Mouse (Mus musculus) limb, embryonic 10.5 days (tissue): ENCODE measurements around the gene Rdh16. TPM values are rescaled to one million over a fixed set of nuclear protein-coding genes. Genes with fewer than 3 reads are reported as not detected.
"Not testable (repeated sequence)": the region's sequence is repeated elsewhere in the genome, so short reads cannot be mapped to it uniquely, and the experiment has no call there.

Experiments used
- DNase-seq: peaks from one replicate; pipeline ENCODE4 v3.0.0-alpha.2; 2017; ENCODE audit warnings: low spot score
- H3K27ac ChIP-seq: fragments of 300-500 bp; sonication (generic); 2 replicates; pipeline ENCODE4 v1.5.1; 2016; ENCODE audit warnings: mild to moderate bottlenecking
- H3K27me3 ChIP-seq: fragments of 300-500 bp; sonication (generic); 2 replicates; pipeline ENCODE4 v1.6.1; 2016; ENCODE audit warnings: low read depth, mild to moderate bottlenecking; ENCODE audit not compliant: poor library complexity, severe bottlenecking
- H3K36me3 ChIP-seq: fragments of 300-500 bp; sonication (generic); 2 replicates; pipeline ENCODE4 v1.6.1; 2016; ENCODE audit warnings: mild to moderate bottlenecking, moderate library complexity
- H3K4me1 ChIP-seq: fragments of 300-500 bp; sonication (generic); 2 replicates; pipeline ENCODE4 v1.6.1; 2016
- H3K4me3 ChIP-seq: fragments of 300-500 bp; sonication (generic); 2 replicates; pipeline ENCODE4 v1.5.1; 2016; ENCODE audit warnings: mild to moderate bottlenecking, moderate library complexity
- H3K9me3 ChIP-seq: fragments of 300-500 bp; sonication (generic); replicated peaks from 2 replicates; pipeline ENCODE4 v1.6.1; 2016; ENCODE audit warnings: mild to moderate bottlenecking
- WGBS: fragments of 180-500 bp; shearing (Covaris S2); methylation state at CpG from one replicate; pipeline ENCODE4 v1.1.7; 2016; 5-methylcytosine and 5-hydroxymethylcytosine counted together
- polyA plus RNA-seq: library from polyadenylated mRNA; unstranded; fragments of >200 nt; fragmentation: Nextera tagmentation; extraction: Ambion mirVana; gene quantifications from 2 replicates; pipeline ENCODE4 v1.2.1, GENCODE M21; 2016

The Rdh16 gene
- polyA plus RNA-seq, 1 experiment from 2014 or later, result not detected

DNA sequence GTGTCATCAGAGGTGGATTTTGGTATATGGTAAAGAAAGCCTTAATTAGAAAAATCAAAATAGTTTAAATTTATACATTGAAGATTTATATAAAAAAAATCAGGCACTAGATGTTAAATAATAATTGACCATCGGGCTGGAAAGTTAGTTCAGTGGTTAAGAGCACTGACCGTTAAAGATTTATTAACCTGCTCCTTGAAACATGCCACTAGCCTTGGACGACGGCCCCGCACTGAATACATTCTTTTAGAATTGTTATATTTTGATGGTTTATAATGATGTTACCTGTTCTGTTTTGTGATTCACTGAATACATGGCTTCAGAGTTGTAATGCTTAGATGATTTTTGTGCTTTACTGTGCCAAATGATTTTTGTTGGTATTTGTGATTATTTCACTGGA is 45.0 kb downstream of the Rdh16 start:
- not testable (repeated sequence) for H3K36me3 ChIP-seq, H3K27ac ChIP-seq, H3K9me3 ChIP-seq, H3K4me3 ChIP-seq, H3K27me3 ChIP-seq, DNase-seq, H3K4me1 ChIP-seq
- 95% methylated on average over 5 of the region's 5 CpGs for WGBS

DNA sequence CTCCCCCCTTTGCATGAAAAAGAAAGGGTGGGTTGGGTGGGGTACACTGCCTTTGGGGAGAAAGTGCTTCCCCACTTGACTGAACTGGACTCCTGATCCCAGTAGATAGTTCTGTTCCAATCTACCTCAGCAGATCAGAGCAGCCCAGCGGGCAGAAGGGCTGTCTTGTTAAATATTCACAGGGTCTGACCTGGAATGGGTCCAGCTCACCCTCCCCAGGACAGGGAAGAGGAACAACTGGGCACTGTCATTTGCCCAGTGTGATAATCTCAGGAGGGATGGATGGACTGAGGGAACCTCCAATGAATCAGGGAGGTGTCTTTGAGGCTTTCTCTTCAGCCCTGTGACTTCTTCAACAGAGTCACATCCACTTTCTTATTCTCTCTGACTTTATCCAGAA is 47.1 kb downstream of the Rdh16 start:
- Histone ChIP-seq H3K9me3 (no peaks in the 10 kb centered on the region), H3K4me1 (no peaks in the 10 kb centered on the region), H3K4me3 (no peak overlapping the region), H3K27ac (no peak overlapping the region), H3K27me3 (no peaks in the 10 kb centered on the region), H3K36me3 (no peaks in the 10 kb centered on the region)
- WGBS, result 97% methylated on average over 1 of the region's 1 CpGs
- DNase-seq, result no peak

DNA sequence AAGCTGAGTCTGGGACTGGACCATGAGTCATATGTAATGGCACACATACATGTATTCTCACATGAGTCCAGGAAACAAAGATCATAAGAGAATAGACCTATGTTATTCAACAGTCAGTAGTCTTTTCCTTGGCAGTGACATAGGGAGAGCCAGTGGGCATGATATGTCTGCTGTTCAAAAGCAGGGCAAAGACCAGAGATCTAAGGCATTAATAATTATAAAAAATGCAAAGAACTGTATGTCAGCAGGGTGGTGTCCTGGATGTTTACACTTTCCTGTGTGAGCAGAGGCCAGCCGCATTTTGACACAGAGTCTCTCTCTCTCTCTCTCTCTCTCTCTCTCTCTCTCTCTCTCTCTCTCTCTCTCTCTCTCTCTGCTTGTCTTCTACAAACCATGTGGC is 48.7 kb downstream of the Rdh16 start, which contains the start of gene Rdh19:
Rdh19 (plus strand) TSS at position 301 of the 400 bp plus-strand sequence.
- Histone ChIP-seq H3K27ac (no peak within 1 kb of the TSS), H3K4me3 (no peak within 1 kb of the TSS), H3K9me3 (no peaks in the 10 kb centered on the region), H3K27me3 (no peaks in the 10 kb centered on the region), H3K36me3 (no peaks in the 10 kb centered on the region), H3K4me1 (no peaks in the 10 kb centered on the region)
- 77% methylated on average over 1 of the region's 1 CpGs for WGBS
- no peak for DNase-seq

DNA sequence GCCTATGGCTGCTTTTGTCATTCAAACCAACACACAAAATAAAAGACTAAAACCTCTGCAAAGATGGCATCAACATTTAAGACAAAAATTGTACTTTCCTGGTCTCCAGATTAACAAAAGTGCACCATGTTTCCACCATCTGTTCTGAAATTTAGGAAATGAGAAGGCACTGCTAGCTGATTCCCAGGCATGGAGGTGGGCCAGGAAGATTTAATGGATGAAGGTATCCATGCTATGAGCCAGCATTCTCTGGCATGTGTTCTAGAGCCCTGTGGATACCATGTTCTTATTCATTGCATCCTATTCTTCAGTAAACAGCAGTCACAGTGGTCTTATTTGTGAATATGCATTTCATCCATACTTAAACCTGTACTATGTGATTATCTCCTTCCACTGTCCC is 55.4 kb downstream of the Rdh16 start:
- no peaks in the 10 kb centered on the region for H3K36me3 ChIP-seq
- H3K4me1 ChIP-seq, result no peaks in the 10 kb centered on the region
- no peak for DNase-seq
- H3K27me3 ChIP-seq, result no peaks in the 10 kb centered on the region
- H3K9me3 ChIP-seq, result no peaks in the 10 kb centered on the region
- no peak overlapping the region for H3K4me3 ChIP-seq
- no peak overlapping the region for H3K27ac ChIP-seq

DNA sequence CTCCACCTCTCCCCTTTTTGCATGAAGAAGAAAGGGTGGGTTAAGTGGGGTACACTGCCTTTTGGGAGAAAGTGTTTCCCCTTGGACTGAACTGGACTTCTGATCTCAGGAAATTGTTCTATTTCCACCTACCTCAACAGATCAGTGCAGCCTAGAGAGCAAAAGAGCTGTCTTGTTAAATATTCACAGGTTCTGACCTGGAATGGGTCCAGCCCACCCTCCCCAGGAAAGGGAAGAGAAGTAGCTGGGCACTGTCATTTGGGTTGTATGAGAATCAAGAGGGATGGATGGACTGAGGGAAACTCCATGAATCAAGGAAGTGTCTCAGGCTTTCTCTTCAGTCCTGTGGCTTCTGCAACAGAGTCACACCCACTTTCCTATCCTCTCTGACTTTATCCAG is 64.0 kb downstream of the Rdh16 start:
- no peaks in the 10 kb centered on the region for H3K9me3 ChIP-seq
- no peak for DNase-seq
- H3K27ac ChIP-seq, result no peak overlapping the region
- no peaks in the 10 kb centered on the region for H3K27me3 ChIP-seq
- H3K4me3 ChIP-seq, result no peak overlapping the region
- no peaks in the 10 kb centered on the region for H3K4me1 ChIP-seq
- no peaks in the 10 kb centered on the region for H3K36me3 ChIP-seq

DNA sequence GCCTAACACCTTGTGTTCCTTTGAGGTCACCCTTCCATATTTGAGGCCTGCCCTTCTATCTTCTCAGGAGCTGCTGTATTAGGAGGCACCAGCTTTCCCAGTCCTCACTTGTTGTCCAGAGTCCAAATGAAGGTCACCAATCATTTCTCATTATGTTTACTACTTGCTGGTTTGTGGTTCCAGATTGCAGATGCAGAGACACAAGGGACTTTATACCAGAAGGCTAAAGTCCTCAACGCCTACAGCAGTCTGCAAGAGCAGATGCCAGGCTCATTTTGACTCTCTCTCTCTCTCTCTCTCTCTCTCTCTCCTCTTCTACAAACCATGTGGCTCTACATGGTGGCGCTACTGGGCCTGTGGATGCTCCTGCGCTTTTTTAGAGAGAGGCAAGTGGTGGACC is 65.3 kb downstream of the Rdh16 start, which contains the start of gene Rdh16f2:
Rdh16f2 (plus strand) TSS at position 243 of the 400 bp plus-strand sequence.
- DNase-seq, result no peak
- Histone ChIP-seq H3K27me3 (no peaks in the 10 kb centered on the region), H3K9me3 (no peaks in the 10 kb centered on the region), H3K4me1 (no peaks in the 10 kb centered on the region), H3K36me3 (no peaks in the 10 kb centered on the region), H3K27ac (no peak within 1 kb of the TSS), H3K4me3 (no peak within 1 kb of the TSS)
- 83% methylated on average over 3 of the region's 3 CpGs for WGBS

DNA sequence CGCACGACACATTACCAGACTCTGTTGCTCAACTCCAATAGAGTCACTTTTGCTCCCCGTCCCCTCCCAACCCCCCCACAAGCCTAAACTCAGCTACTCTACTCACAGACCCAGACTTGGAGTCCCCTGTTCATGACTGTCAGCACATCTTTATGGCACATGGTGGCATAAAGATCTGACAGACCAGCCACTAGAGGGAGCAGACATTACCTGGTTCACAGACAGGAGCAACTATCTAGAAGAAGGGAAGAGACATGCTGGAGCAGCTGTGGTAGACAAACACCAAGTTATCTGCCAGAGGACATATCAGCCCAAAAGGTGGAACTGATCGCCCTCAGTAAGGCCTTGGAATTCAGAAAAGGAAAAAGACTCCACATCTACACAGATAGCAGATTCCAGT is 71.5 kb downstream of the Rdh16 start:
- no peaks in the 10 kb centered on the region for H3K36me3 ChIP-seq
- H3K27ac ChIP-seq, result no peak overlapping the region
- no peak for DNase-seq
- no peak overlapping the region for H3K4me3 ChIP-seq
- H3K9me3 ChIP-seq, result no peaks in the 10 kb centered on the region
- no peaks in the 10 kb centered on the region for H3K27me3 ChIP-seq
- WGBS, result 83% methylated on average over 4 of the region's 4 CpGs
- H3K4me1 ChIP-seq, result no peaks in the 10 kb centered on the region

DNA sequence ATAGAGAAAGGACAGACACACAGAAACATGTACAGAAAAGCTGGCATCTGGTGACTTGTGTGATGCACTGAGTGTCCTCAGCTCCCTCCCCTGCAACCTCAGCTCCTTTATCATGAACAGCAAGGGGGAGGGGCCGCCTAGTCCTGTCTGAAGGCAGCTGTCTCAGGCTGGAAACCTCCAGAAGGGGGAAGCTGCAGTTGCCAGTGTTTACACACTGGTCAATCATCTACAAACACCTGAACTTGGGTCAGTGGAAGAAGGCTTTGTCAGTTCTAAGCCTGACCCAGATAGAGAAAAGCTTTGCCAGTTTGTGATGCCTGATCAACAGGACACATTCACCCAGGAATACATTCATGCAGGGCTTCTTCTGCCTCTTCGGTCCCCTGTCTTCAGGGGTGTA is 76.7 kb downstream of the Rdh16 start:
- DNase-seq, result no peak
- no peaks in the 10 kb centered on the region for H3K4me1 ChIP-seq
- no peak overlapping the region for H3K27ac ChIP-seq
- H3K27me3 ChIP-seq, result no peaks in the 10 kb centered on the region
- H3K36me3 ChIP-seq, result no peaks in the 10 kb centered on the region
- WGBS, result 44% methylated on average over 2 of the region's 2 CpGs
- H3K9me3 ChIP-seq, result no peaks in the 10 kb centered on the region
- H3K4me3 ChIP-seq, result no peak overlapping the region

DNA sequence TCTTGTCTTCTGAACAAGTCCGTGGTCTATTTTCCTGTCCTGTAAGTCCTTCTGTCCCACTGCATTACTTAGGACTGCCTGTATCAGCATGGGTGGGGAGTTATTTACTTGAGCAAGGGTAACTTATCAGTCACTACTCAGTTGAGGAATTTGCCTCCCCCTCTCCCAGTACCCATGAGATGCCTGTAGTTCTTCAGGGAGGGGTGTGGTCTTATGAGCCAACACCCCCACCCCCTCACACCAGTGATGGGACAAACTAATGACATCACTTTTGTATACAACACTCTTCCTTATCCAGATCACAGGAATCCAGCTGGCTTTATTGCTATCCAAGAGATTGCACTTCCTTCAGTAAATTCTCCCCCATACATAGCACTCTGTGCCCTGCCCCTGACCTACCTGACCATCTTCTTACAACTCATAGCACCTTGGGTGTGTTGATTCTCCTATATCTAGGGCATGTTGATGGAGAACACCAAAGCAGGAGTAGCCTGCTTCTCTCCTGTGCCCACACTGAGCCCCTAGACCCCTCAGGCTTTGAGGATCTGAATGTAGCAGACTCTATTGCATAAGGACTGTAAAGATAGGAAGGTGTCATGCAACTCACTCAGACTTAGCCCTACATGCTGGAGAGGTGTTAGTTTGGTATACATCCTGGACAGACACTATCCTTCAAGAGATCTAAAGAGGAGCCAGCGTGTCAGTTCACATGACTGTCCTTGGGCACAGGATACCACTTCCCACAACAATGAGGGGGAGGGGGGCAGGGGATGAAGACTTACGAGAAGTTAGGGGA is 77.5 kb downstream of the Rdh16 start:
- Histone ChIP-seq H3K36me3 (no peaks in the 10 kb centered on the region), H3K4me3 (no peak overlapping the region), H3K4me1 (no peaks in the 10 kb centered on the region), H3K9me3 (no peaks in the 10 kb centered on the region), H3K27ac (no peak overlapping the region), H3K27me3 (no peaks in the 10 kb centered on the region)
- 64% methylated on average over 3 of the region's 3 CpGs for WGBS
- no peak for DNase-seq

DNA sequence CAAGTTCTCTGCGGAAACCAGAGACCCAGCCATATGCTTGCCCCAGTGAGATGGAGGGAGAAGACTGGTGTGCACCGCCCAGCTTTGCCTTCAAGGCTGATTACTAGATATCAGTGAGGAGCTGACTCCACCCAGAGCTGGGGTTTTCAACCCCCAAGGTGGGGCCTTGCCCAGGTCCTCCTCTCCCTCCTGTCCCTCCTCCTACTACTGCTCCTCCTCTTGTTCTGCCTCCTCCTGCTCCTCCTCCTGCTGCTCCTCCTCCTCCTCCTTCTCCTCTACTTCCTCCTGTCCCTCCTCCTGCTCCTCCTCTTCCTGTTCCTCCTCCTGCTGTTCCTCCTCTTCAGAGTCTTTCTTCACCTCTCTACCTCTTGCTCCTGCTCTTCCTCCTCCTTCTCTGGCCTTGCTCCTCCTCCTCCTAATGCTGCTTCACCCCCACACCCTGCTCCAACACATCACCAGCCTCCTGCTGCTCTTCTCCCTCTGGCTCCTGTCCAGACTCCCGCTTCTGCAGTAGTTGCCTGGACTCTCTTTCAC is 78.3 kb downstream of the Rdh16 start:
- no peaks in the 10 kb centered on the region for H3K9me3 ChIP-seq
- H3K36me3 ChIP-seq, result no peaks in the 10 kb centered on the region
- no peaks in the 10 kb centered on the region for H3K27me3 ChIP-seq
- no peaks in the 10 kb centered on the region for H3K4me1 ChIP-seq
- no peak overlapping the region for H3K4me3 ChIP-seq
- 76% methylated on average over 3 of the region's 3 CpGs for WGBS
- no peak for DNase-seq
- H3K27ac ChIP-seq, result no peak overlapping the region; the same call in 1 of the 2 replicates

DNA sequence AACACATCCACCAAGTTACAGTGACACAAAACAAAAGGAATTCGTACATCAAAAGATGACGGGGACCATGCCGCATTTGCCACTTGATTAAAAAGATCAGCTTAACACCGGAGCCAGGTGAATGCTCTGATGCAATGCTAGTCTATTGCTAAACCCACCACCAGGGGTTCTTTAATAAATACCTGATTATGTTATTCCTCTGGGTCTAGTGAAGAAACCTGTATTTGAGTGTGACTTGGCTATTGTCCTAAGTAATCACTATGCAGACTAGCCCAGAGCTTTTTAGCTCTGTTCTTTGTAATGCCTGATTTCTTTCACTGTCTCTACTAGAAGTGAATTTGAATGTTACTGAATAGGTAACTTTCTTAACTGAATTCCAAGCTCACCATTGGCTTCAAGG is 80.1 kb downstream of the Rdh16 start:
- Histone ChIP-seq H3K4me1 (no peaks in the 10 kb centered on the region), H3K4me3 (no peak overlapping the region), H3K27me3 (no peaks in the 10 kb centered on the region)

DNA sequence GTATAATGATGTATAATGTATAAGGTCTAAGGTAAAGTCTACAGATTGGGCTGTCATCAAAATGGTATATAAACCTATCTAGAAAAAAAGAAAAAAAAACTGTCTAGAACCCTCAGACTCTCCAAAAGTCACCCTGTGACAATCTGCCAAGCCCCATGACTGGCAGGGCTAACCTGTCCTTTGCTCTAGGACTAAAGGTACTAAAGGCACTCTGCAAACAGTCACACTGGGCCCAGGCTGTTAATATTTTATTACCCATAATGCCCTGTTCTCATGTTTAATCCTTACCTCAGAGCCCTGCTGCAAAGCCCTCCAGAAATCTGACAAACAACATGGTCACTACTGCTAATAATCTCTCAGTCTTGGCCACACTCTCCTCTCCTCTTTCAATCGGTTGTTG is 85.6 kb downstream of the Rdh16 start:
- peaks cover 7% of the 10 kb centered on the region for H3K4me1 ChIP-seq
- H3K27ac ChIP-seq, result no peak overlapping the region
- no peaks in the 10 kb centered on the region for H3K27me3 ChIP-seq
- DNase-seq, result no peak
- H3K9me3 ChIP-seq, result no peaks in the 10 kb centered on the region
- WGBS, result 73% methylated on average over 1 of the region's 1 CpGs
- no peaks in the 10 kb centered on the region for H3K36me3 ChIP-seq
- H3K4me3 ChIP-seq, result no peak overlapping the region

More for the DNA sequence above, 80.1 kb downstream of the Rdh16 start:
- WGBS, result 89% methylated on average over 4 of the region's 4 CpGs
- no peak overlapping the region for H3K27ac ChIP-seq
- H3K36me3 ChIP-seq, result no peaks in the 10 kb centered on the region
- no peak for DNase-seq
- H3K9me3 ChIP-seq, result no peaks in the 10 kb centered on the region

DNA sequence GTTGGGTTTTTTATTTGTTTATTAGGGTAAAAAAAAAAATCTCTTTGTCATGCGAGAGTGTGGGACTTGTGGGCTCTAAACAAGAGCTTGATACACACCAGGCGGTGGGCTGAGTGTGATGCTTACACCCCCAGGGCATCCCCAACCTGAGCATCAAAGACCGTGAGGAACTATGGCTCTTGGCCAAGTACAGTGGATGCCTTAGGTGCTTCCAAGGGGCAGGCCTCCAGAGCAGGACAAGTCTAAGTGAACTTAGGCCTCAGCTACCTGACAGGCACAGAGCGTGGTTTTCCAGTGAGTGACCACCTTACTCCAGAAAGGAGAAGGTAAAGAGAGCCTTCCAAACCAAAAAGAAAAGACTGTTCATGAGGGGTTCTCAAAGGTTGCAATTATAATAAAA is 86.0 kb downstream of the Rdh16 start:
- WGBS, result 88% methylated on average over 4 of the region's 4 CpGs
- Histone ChIP-seq H3K4me3 (no peak overlapping the region), H3K36me3 (no peaks in the 10 kb centered on the region), H3K4me1 (peaks cover 7% of the 10 kb centered on the region), H3K27ac (no peak overlapping the region), H3K27me3 (no peaks in the 10 kb centered on the region), H3K9me3 (no peaks in the 10 kb centered on the region)
- DNase-seq, result no peak

DNA sequence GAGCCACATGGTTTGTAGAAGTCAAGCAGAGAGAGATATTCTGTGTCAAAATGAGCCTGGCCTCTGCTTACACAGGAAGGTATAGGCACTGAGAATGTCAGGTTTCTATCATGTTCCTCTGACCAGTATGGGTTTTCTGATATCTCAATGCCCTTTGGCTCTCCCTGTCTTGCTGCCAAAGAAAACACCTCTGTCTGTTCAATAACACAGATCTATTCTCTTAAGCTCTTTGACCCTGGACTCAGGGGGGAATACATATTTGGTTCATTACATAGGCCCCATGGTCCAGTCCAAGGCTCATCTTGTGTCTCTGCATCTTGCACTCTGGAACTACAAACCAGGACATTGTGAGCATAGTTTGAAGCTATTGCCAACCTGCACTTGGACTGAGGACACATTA is 87.7 kb downstream of the Rdh16 start, which contains the start of gene Rdh7:
Rdh7 (minus strand) TSS at position 213 of the 400 bp plus-strand sequence.
- Histone ChIP-seq H3K36me3 (no peaks in the 10 kb centered on the region), H3K27me3 (no peaks in the 10 kb centered on the region)

More for the DNA sequence above, 87.7 kb downstream of the Rdh16 start, which contains the start of gene Rdh7:
- Histone ChIP-seq H3K27ac (no peak within 1 kb of the TSS), H3K9me3 (no peaks in the 10 kb centered on the region), H3K4me1 (peaks cover 7% of the 10 kb centered on the region), H3K4me3 (no peak within 1 kb of the TSS)
- no peak for DNase-seq
